Mouse (Mus musculus) midbrain, postnatal 0 days (tissue): ENCODE results near the gene Gnas. TPM values are rescaled to one million over a fixed set of nuclear protein-coding genes. Genes with fewer than 3 reads are reported as not detected.
"Not testable (repeated sequence)": the region's sequence is repeated elsewhere in the genome, so short reads cannot be mapped to it uniquely, and the experiment has no call there.

Experiments used
- ATAC-seq: fragments of 200-750 bp; cut with Nextera tagmentation; 2 replicates; pipeline ENCODE4 v1.8.0; 2017; ENCODE audit warnings: moderate number of reproducible peaks, mild to moderate bottlenecking, moderate TSS enrichment, moderate library complexity; ENCODE audit not compliant: low FRiP score
- DNase-seq: peaks from one replicate; pipeline ENCODE4 v3.0.0-alpha.2; 2015; ENCODE audit warnings: low spot score
- H3K27ac ChIP-seq: fragments of 300-500 bp; sonication (generic); 2 replicates; pipeline ENCODE4 v1.5.1; 2014; ENCODE audit warnings: low read depth, mild to moderate bottlenecking, low read length, mixed read lengths
- H3K27me3 ChIP-seq: fragments of 300-500 bp; sonication (generic); 2 replicates; pipeline ENCODE4 v1.6.1; 2014; ENCODE audit warnings: low read length, control low read depth, mixed read lengths; ENCODE audit not compliant: insufficient read depth
- H3K36me3 ChIP-seq: fragments of 300-500 bp; sonication (generic); 2 replicates; pipeline ENCODE4 v1.6.1; 2014; ENCODE audit warnings: low read length, control low read depth, mixed read lengths; ENCODE audit not compliant: insufficient read depth
- H3K4me1 ChIP-seq: fragments of 300-500 bp; sonication (generic); 2 replicates; pipeline ENCODE4 v1.6.1; 2014; ENCODE audit warnings: mild to moderate bottlenecking, control low read depth, antibody characterized with exemption, low read length, mixed read lengths; ENCODE audit not compliant: insufficient read depth
- H3K4me2 ChIP-seq: fragments of 300-500 bp; sonication (generic); 2 replicates; pipeline ENCODE4 v1.6.1; 2014; ENCODE audit warnings: low read depth, mild to moderate bottlenecking, low read length, mixed read lengths; ENCODE audit not compliant: poor library complexity, severe bottlenecking
- H3K4me3 ChIP-seq: fragments of 300-500 bp; sonication (generic); 2 replicates; pipeline ENCODE4 v1.5.1; 2014; ENCODE audit warnings: low read depth, mild to moderate bottlenecking, low read length, moderate library complexity
- H3K9ac ChIP-seq: fragments of 300-500 bp; sonication (generic); replicated peaks from 2 replicates; pipeline ENCODE4 v1.6.1; 2014; ENCODE audit warnings: mild to moderate bottlenecking, low read length, moderate library complexity, mixed read lengths; ENCODE audit not compliant: poor library complexity, severe bottlenecking
- H3K9me3 ChIP-seq: fragments of 300-500 bp; sonication (generic); 2 replicates; pipeline ENCODE4 v1.6.1; 2016; ENCODE audit warnings: low read length, control low read depth
- CTCF ChIP-seq: IDR thresholded peaks from 2 replicates; pipeline ENCODE4 v1.5.1; 2016; ENCODE audit warnings: antibody characterized with exemption, mild to moderate bottlenecking
- WGBS: fragments of 180-500 bp; shearing (Covaris S2); extraction: QIAGEN DNeasy Blood & Tissue Kit; methylation state at CpG from one replicate; pipeline ENCODE4 v1.1.7; 2014; 5-methylcytosine and 5-hydroxymethylcytosine counted together
- polyA plus RNA-seq: library from polyadenylated mRNA; unstranded; fragments of >200 nt; fragmentation: Nextera tagmentation; extraction: Ambion mirVana; gene quantifications from 2 replicates; pipeline ENCODE4 v1.2.1, GENCODE M21; 2015
- total RNA-seq: library from RNA; depleted of rRNA; stranded (reverse); fragments of >200 nt; gene quantifications from 2 replicates; pipeline ENCODE4 v1.2.3, GENCODE M21; 2014

Gene Gnas
- total and polyA plus RNA-seq, 2 experiments from 2014 or later = 1,613 to 1,834 TPM

DNA sequence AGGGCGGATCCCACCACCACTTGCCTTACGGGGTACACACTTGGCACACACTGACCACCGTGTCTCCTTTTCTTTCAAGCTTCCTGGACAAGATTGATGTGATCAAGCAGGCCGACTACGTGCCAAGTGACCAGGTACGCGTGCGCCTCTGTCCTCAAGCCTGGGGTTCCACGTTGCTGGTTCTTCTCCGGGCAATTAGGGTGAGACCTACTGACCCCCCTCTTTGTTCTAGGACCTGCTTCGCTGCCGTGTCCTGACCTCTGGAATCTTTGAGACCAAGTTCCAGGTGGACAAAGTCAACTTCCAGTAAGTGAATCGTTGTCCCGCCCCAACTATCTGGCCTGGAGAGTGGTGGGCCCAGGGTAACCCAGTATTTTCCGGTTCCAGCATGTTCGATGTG, 60.9 kb downstream of the Gnas start:
- no peak overlapping the region for H3K27ac ChIP-seq
- 93% methylated on average over 16 of the region's 16 CpGs for WGBS
- ATAC-seq = no peak

DNA sequence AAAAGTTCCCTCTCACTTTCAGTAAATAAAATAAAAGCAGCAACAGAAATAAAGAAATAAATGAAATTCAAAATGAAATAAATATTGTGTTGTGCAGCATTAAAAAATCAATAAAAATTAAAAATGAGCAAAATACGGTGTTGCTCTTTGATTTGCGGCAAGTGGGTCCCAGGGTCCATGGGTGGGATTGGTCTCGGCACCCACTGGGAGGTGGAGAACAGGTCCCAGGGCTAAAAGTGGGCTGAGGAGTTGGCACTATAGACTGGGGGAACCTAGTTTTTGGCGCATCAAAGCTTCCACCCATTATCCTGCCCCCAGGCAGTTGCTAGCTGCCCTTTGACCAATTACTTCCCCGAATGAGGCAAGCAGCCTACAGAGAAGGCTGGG, 62.5 kb downstream of the Gnas start, which contains the start of gene Gm20721:
Gm20721 (minus strand) TSS at position 101 of the 387 bp plus-strand sequence.
- no peak within 1 kb of the TSS for H3K9ac ChIP-seq
- DNase-seq (no peak), ATAC-seq (no peak)
- peaks cover 9% of the 10 kb centered on the region for H3K4me1 ChIP-seq
- H3K4me2 ChIP-seq = no peak within 1 kb of the TSS
- no peak within 1 kb of the TSS for H3K27ac ChIP-seq
- 93% methylated on average over 5 of the region's 5 CpGs for WGBS
- H3K36me3 ChIP-seq = peaks cover 21% of the 10 kb centered on the region
- TF ChIP-seq CTCF = no peak
- H3K4me3 ChIP-seq = no peak within 1 kb of the TSS
- no peaks in the 10 kb centered on the region for H3K9me3 ChIP-seq
- no peaks in the 10 kb centered on the region for H3K27me3 ChIP-seq

More for the DNA sequence above, 60.9 kb downstream of the Gnas start:
- H3K9ac ChIP-seq = no peak overlapping the region
- H3K9me3 ChIP-seq = no peaks in the 10 kb centered on the region
- no peaks in the 10 kb centered on the region for H3K27me3 ChIP-seq
- peaks cover 21% of the 10 kb centered on the region for H3K36me3 ChIP-seq
- no peak for DNase-seq
- peaks cover 9% of the 10 kb centered on the region for H3K4me1 ChIP-seq
- no peak overlapping the region for H3K4me3 ChIP-seq
- no peak for TF ChIP-seq CTCF
- H3K4me2 ChIP-seq = no peak overlapping the region

- not testable (repeated sequence) for H3K4me1 ChIP-seq, H3K9ac ChIP-seq, H3K27ac ChIP-seq, H3K27me3 ChIP-seq, H3K4me3 ChIP-seq, ATAC-seq, DNase-seq, H3K9me3 ChIP-seq, H3K4me2 ChIP-seq
- peaks cover 21% of the 10 kb centered on the region for H3K36me3 ChIP-seq
- WGBS = 96% methylated on average over 2 of the region's 2 CpGs
Observed at GRCm38 (mm10) chr2:174346999-174347668, 63.0 kb downstream of the Gnas start.

- TF ChIP-seq CTCF = no peak
- ATAC-seq (no peak), DNase-seq (no peak)
- Histone ChIP-seq H3K4me3 (no peak overlapping the region), H3K27me3 (no peaks in the 10 kb centered on the region), H3K36me3 (no peaks in the 10 kb centered on the region), H3K27ac (no peak overlapping the region), H3K4me2 (no peak overlapping the region), H3K9me3 (no peaks in the 10 kb centered on the region), H3K9ac (no peak overlapping the region), H3K4me1 (no peaks in the 10 kb centered on the region)
- WGBS = 89% methylated on average over 4 of the region's 4 CpGs
Observed at GRCm38 (mm10) chr2:174358516-174358915, 74.4 kb downstream of the Gnas start.

DNA sequence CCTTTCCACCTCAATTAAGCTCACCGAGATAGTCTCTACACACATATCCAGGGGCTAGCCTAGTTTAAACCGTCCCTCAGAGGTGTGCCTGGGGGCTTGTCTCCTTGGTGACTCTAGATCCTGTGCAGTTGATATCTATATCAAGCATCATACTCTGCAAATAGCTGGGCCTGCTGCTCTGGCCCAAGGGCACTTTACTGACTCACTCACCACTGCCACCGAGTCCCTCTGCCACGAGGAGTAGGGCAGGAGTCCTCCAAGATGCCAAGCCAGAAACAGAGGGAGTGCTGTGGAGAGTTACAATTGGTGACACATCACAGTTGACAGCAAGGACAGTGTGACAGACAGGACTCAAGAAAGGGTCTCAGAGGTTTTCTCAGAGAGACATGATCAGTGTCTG, 75.5 kb downstream of the Gnas start:
- no peak for DNase-seq
- Histone ChIP-seq H3K36me3 (no peaks in the 10 kb centered on the region), H3K4me1 (no peaks in the 10 kb centered on the region), H3K27me3 (no peaks in the 10 kb centered on the region), H3K9me3 (no peaks in the 10 kb centered on the region), H3K4me3 (no peak overlapping the region), H3K9ac (no peak overlapping the region), H3K4me2 (no peak overlapping the region), H3K27ac (no peak overlapping the region)
- no peak for TF ChIP-seq CTCF
- WGBS = 79% methylated on average over 4 of the region's 4 CpGs
- ATAC-seq = no peak

- WGBS = 87% methylated on average over 10 of the region's 10 CpGs
- Histone ChIP-seq H3K27ac (no peak overlapping the region), H3K9me3 (no peaks in the 10 kb centered on the region), H3K9ac (no peak overlapping the region), H3K27me3 (no peaks in the 10 kb centered on the region), H3K4me1 (no peaks in the 10 kb centered on the region), H3K4me3 (no peak overlapping the region), H3K4me2 (no peak overlapping the region), H3K36me3 (no peaks in the 10 kb centered on the region)
- DNase-seq = no peak
- TF ChIP-seq CTCF = no peak
- ATAC-seq = no peak
Observed at GRCm38 (mm10) chr2:174366571-174366970, 82.5 kb downstream of the Gnas start.
